Mouse (Mus musculus): ENCODE measurements around the gene Ptprd. TPM values are rescaled to one million over a fixed set of nuclear protein-coding genes. Genes with fewer than 3 reads are reported as not detected.
A peak's percentile ranks its signal among the peaks of the same experiment; 100 is the strongest.
"Not testable (repeated sequence)": the region's sequence is repeated elsewhere in the genome, so short reads cannot be mapped to it uniquely, and the experiment has no call there.

Gene Ptprd
- polyA plus RNA-seq, 1 experiment from 2014 or later: 51.4 TPM

GRCm38 (mm10) chr4:76448678-76449465, 1762.9 kb downstream of the Ptprd start:
- no peaks in the 10 kb centered on the region for H3K27me3 ChIP-seq
- H3K36me3 ChIP-seq: no peaks in the 10 kb centered on the region
- H3K4me3 ChIP-seq (replicated peaks): peak overlapping the region; percentile 83
- H3K9me3 ChIP-seq: no peaks in the 10 kb centered on the region
- H3K4me1 ChIP-seq (replicated peaks): peaks cover 28% of the 10 kb centered on the region
- ATAC-seq: peak; percentile 17; the same call in 1 of the 2 replicates
- peak overlapping the region; percentile 71 for H3K4me2 ChIP-seq (replicated peaks)
- WGBS: under 1% methylated on average over 24 of the region's 24 CpGs
- H3K27ac ChIP-seq: peak overlapping the region; percentile 94
- H3K9ac ChIP-seq (replicated peaks): peak overlapping the region; percentile 96

GRCm38 (mm10) chr4:76447396-76447795, 1764.4 kb downstream of the Ptprd start:
- Histone ChIP-seq H3K27me3 (no peaks in the 10 kb centered on the region), H3K9me3 (no peaks in the 10 kb centered on the region), H3K4me3 (replicated peaks) (peak overlapping the region; percentile 83), H3K27ac (no peak overlapping the region), H3K36me3 (no peaks in the 10 kb centered on the region), H3K9ac (replicated peaks) (no peak overlapping the region), H3K4me2 (replicated peaks) (peak overlapping the region; percentile 71), H3K4me1 (replicated peaks) (peaks cover 29% of the 10 kb centered on the region)
- no peak for ATAC-seq

GRCm38 (mm10) chr4:76444778-76445177, 1767.0 kb downstream of the Ptprd start:
- Histone ChIP-seq H3K9ac (replicated peaks) (no peak overlapping the region), H3K4me1 (replicated peaks) (peaks cover 23% of the 10 kb centered on the region), H3K9me3 (no peaks in the 10 kb centered on the region), H3K36me3 (no peaks in the 10 kb centered on the region), H3K4me2 (replicated peaks) (no peak overlapping the region), H3K27me3 (no peaks in the 10 kb centered on the region), H3K27ac (no peak overlapping the region), H3K4me3 (replicated peaks) (no peak overlapping the region)
- no peak for ATAC-seq
- 63% methylated on average over 4 of the region's 4 CpGs for WGBS

GRCm38 (mm10) chr4:76443553-76443952, 1768.2 kb downstream of the Ptprd start:
- WGBS: 91% methylated on average over 4 of the region's 4 CpGs

GRCm38 (mm10) chr4:76440791-76441364, 1770.9 kb downstream of the Ptprd start:
- H3K4me2 ChIP-seq (replicated peaks): no peak overlapping the region
- no peaks in the 10 kb centered on the region for H3K36me3 ChIP-seq
- no peak overlapping the region for H3K4me3 ChIP-seq (replicated peaks)
- H3K9me3 ChIP-seq: no peaks in the 10 kb centered on the region
- H3K27me3 ChIP-seq: no peaks in the 10 kb centered on the region
- no peak for ATAC-seq
- peaks cover 33% of the 10 kb centered on the region for H3K4me1 ChIP-seq (replicated peaks)
- 52% methylated on average over 6 of the region's 6 CpGs for WGBS
- H3K9ac ChIP-seq (replicated peaks): no peak overlapping the region
- no peak overlapping the region for H3K27ac ChIP-seq

More at GRCm38 (mm10) chr4:76443553-76443952, 1768.2 kb downstream of the Ptprd start:
- no peak overlapping the region for H3K4me3 ChIP-seq (replicated peaks)
- H3K27me3 ChIP-seq: no peaks in the 10 kb centered on the region
- no peak for ATAC-seq
- H3K4me2 ChIP-seq (replicated peaks): no peak overlapping the region
- H3K9me3 ChIP-seq: no peaks in the 10 kb centered on the region
- H3K27ac ChIP-seq: no peak overlapping the region
- peaks cover 26% of the 10 kb centered on the region for H3K4me1 ChIP-seq (replicated peaks)
- no peak overlapping the region for H3K9ac ChIP-seq (replicated peaks)
- no peaks in the 10 kb centered on the region for H3K36me3 ChIP-seq

GRCm38 (mm10) chr4:76438496-76439079, 1773.2 kb downstream of the Ptprd start:
- H3K4me1 ChIP-seq (replicated peaks): peaks cover 29% of the 10 kb centered on the region
- H3K27ac ChIP-seq: no peak overlapping the region
- H3K9me3 ChIP-seq: no peaks in the 10 kb centered on the region
- no peak overlapping the region for H3K4me3 ChIP-seq (replicated peaks)
- no peaks in the 10 kb centered on the region for H3K36me3 ChIP-seq
- 69% methylated on average over 6 of the region's 6 CpGs for WGBS
- H3K9ac ChIP-seq (replicated peaks): no peak overlapping the region
- H3K27me3 ChIP-seq: no peaks in the 10 kb centered on the region
- no peak overlapping the region for H3K4me2 ChIP-seq (replicated peaks)
- ATAC-seq: peak; percentile 40; the same call in 1 of the 2 replicates

GRCm38 (mm10) chr4:76438068-76438467, 1773.7 kb downstream of the Ptprd start:
- Histone ChIP-seq H3K36me3 (no peaks in the 10 kb centered on the region), H3K27me3 (no peaks in the 10 kb centered on the region), H3K9me3 (no peaks in the 10 kb centered on the region), H3K4me1 (replicated peaks) (peaks cover 29% of the 10 kb centered on the region), H3K27ac (no peak overlapping the region), H3K4me2 (replicated peaks) (no peak overlapping the region), H3K4me3 (replicated peaks) (no peak overlapping the region), H3K9ac (replicated peaks) (no peak overlapping the region)
- ATAC-seq: no peak
- WGBS: 71% methylated on average over 4 of the region's 4 CpGs

- Histone ChIP-seq H3K9me3 (no peaks in the 10 kb centered on the region), H3K27me3 (no peaks in the 10 kb centered on the region), H3K4me1 (replicated peaks) (peaks cover 29% of the 10 kb centered on the region), H3K4me3 (replicated peaks) (no peak overlapping the region), H3K27ac (no peak overlapping the region), H3K36me3 (no peaks in the 10 kb centered on the region), H3K9ac (replicated peaks) (no peak overlapping the region), H3K4me2 (replicated peaks) (no peak overlapping the region)
- ATAC-seq: no peak
- WGBS: 59% methylated on average over 5 of the region's 5 CpGs
Observed at GRCm38 (mm10) chr4:76435920-76436319, 1775.8 kb downstream of the Ptprd start.

- WGBS: 72% methylated on average over 3 of the region's 3 CpGs
- Histone ChIP-seq H3K4me3 (replicated peaks) (no peak overlapping the region), H3K9me3 (no peaks in the 10 kb centered on the region), H3K27ac (no peak overlapping the region), H3K4me2 (replicated peaks) (no peak overlapping the region), H3K9ac (replicated peaks) (no peak overlapping the region), H3K36me3 (no peaks in the 10 kb centered on the region), H3K4me1 (replicated peaks) (peaks cover 3% of the 10 kb centered on the region; the same call in 1 of the 2 replicates), H3K27me3 (no peaks in the 10 kb centered on the region)
- no peak for ATAC-seq
Observed at GRCm38 (mm10) chr4:76429769-76430168, 1782.0 kb downstream of the Ptprd start.

GRCm38 (mm10) chr4:76427036-76427435, 1784.7 kb downstream of the Ptprd start:
- not testable (repeated sequence) for H3K4me3 ChIP-seq (replicated peaks); ATAC-seq; H3K27ac ChIP-seq; H3K9ac ChIP-seq (replicated peaks); H3K27me3 ChIP-seq; H3K9me3 ChIP-seq; H3K4me2 ChIP-seq (replicated peaks); H3K36me3 ChIP-seq; H3K4me1 ChIP-seq (replicated peaks)
- WGBS: 88% methylated on average over 3 of the region's 3 CpGs

- no peaks in the 10 kb centered on the region for H3K36me3 ChIP-seq
- H3K4me2 ChIP-seq (replicated peaks): no peak overlapping the region
- WGBS: 87% methylated on average over 2 of the region's 2 CpGs
- no peaks in the 10 kb centered on the region for H3K9me3 ChIP-seq
- H3K9ac ChIP-seq (replicated peaks): no peak overlapping the region
- H3K27me3 ChIP-seq: no peaks in the 10 kb centered on the region
- ATAC-seq: no peak
- H3K4me3 ChIP-seq (replicated peaks): no peak overlapping the region
- peaks cover 4% of the 10 kb centered on the region; the same call in 1 of the 2 replicates for H3K4me1 ChIP-seq (replicated peaks)
- no peak overlapping the region for H3K27ac ChIP-seq
Observed at GRCm38 (mm10) chr4:76425230-76425575, 1786.6 kb downstream of the Ptprd start.

Measured in midbrain, embryonic 13.5 days (tissue).